Mouse (Mus musculus) kidney, embryonic 14.5 days (tissue): ENCODE measurements at regions not wholly inside any gene's neighbourhood (a gene's known extent, or its start where the extent isn't known, plus 50 kb on each side); places are given as distances from the start of the nearest gene placed in this dataset.

ENCODE experiments used
- ATAC-seq: fragments of 200-750 bp; cut with Nextera tagmentation; 2 replicates; pipeline ENCODE4 v1.8.0; 2017; ENCODE audit warnings: moderate number of reproducible peaks, mild to moderate bottlenecking, moderate TSS enrichment, moderate library complexity; ENCODE audit not compliant: low FRiP score, low TSS enrichment
- H3K27ac ChIP-seq: fragments of 300-500 bp; sonication (generic); 2 replicates; pipeline ENCODE4 v1.5.1; 2014; ENCODE audit warnings: low read depth, mild to moderate bottlenecking, low read length, moderate library complexity, mixed read lengths
- H3K27me3 ChIP-seq: fragments of 300-500 bp; sonication (generic); 2 replicates; pipeline ENCODE4 v1.6.1; 2014; ENCODE audit warnings: mild to moderate bottlenecking, low read length; ENCODE audit not compliant: control insufficient read depth, insufficient read depth
- H3K36me3 ChIP-seq: fragments of 300-500 bp; sonication (generic); 2 replicates; pipeline ENCODE4 v1.6.1; 2014; ENCODE audit warnings: low read length, mixed read lengths; ENCODE audit not compliant: control insufficient read depth, insufficient read depth
- H3K4me1 ChIP-seq: fragments of 300-500 bp; sonication (generic); 2 replicates; pipeline ENCODE4 v1.6.1; 2014; ENCODE audit warnings: low read length, mixed read lengths; ENCODE audit not compliant: control insufficient read depth, insufficient read depth
- H3K4me2 ChIP-seq: fragments of 300-500 bp; sonication (generic); replicated peaks from 2 replicates; pipeline ENCODE4 v1.6.1; 2014; ENCODE audit warnings: low read depth, mild to moderate bottlenecking, low read length
- H3K4me3 ChIP-seq: fragments of 300-500 bp; sonication (generic); 2 replicates; pipeline ENCODE4 v1.5.1; 2014; ENCODE audit warnings: mild to moderate bottlenecking, low read length
- H3K9ac ChIP-seq: fragments of 300-500 bp; sonication (generic); 2 replicates; pipeline ENCODE4 v1.6.1; 2014; ENCODE audit warnings: low read depth, mild to moderate bottlenecking, low read length, moderate library complexity
- H3K9me3 ChIP-seq: fragments of 300-500 bp; sonication (generic); 2 replicates; pipeline ENCODE4 v1.6.1; 2016; ENCODE audit warnings: low read length; ENCODE audit not compliant: control insufficient read depth
- WGBS: fragments of 180-500 bp; shearing (Covaris S2); extraction: QIAGEN DNeasy Blood & Tissue Kit; methylation state at CpG from one replicate; pipeline ENCODE4 v1.1.7; 2014; 5-methylcytosine and 5-hydroxymethylcytosine counted together

- no peak overlapping the region for H3K9ac ChIP-seq
- no peaks in the 10 kb centered on the region for H3K27me3 ChIP-seq
- no peaks in the 10 kb centered on the region for H3K36me3 ChIP-seq
- H3K9me3 ChIP-seq, result no peaks in the 10 kb centered on the region
- ATAC-seq, result no peak
- H3K4me1 ChIP-seq, result no peaks in the 10 kb centered on the region
- no peak overlapping the region for H3K4me2 ChIP-seq
- no peak overlapping the region for H3K27ac ChIP-seq
- WGBS, result 88% methylated on average over 10 of the region's 10 CpGs
- H3K4me3 ChIP-seq, result no peak overlapping the region
These were observed 80.6 kb upstream of the F13a1 start for GRCm38 (mm10) chr13:37130637-37131036.

- no peaks in the 10 kb centered on the region for H3K4me1 ChIP-seq
- no peaks in the 10 kb centered on the region for H3K36me3 ChIP-seq
- H3K27me3 ChIP-seq, result no peaks in the 10 kb centered on the region
- no peak overlapping the region for H3K27ac ChIP-seq
- WGBS, result 90% methylated on average over 4 of the region's 4 CpGs
- no peak overlapping the region for H3K4me2 ChIP-seq
- no peak overlapping the region for H3K9ac ChIP-seq
- H3K9me3 ChIP-seq, result no peaks in the 10 kb centered on the region
- ATAC-seq, result no peak
- H3K4me3 ChIP-seq, result no peak overlapping the region
These were observed 71.6 kb upstream of the F13a1 start for GRCm38 (mm10) chr13:37121602-37122001.

GRCm38 (mm10) chr13:37120219-37120618 is 70.2 kb upstream of the F13a1 start:
- no peaks in the 10 kb centered on the region for H3K4me1 ChIP-seq
- no peak for ATAC-seq
- no peak overlapping the region for H3K9ac ChIP-seq
- no peak overlapping the region for H3K4me2 ChIP-seq
- H3K36me3 ChIP-seq, result no peaks in the 10 kb centered on the region
- H3K27me3 ChIP-seq, result no peaks in the 10 kb centered on the region
- no peaks in the 10 kb centered on the region for H3K9me3 ChIP-seq
- H3K4me3 ChIP-seq, result no peak overlapping the region
- H3K27ac ChIP-seq, result no peak overlapping the region
- 81% methylated on average over 2 of the region's 2 CpGs for WGBS

GRCm38 (mm10) chr13:37114324-37114723 is 64.3 kb upstream of the F13a1 start:
- 67% methylated on average over 5 of the region's 5 CpGs for WGBS
- Histone ChIP-seq H3K4me1 (no peaks in the 10 kb centered on the region), H3K27ac (no peak overlapping the region), H3K9ac (no peak overlapping the region), H3K9me3 (no peaks in the 10 kb centered on the region), H3K4me3 (no peak overlapping the region), H3K36me3 (no peaks in the 10 kb centered on the region), H3K27me3 (no peaks in the 10 kb centered on the region), H3K4me2 (no peak overlapping the region)
- ATAC-seq, result no peak

GRCm38 (mm10) chr13:37111747-37112146 is 61.7 kb upstream of the F13a1 start:
- Histone ChIP-seq H3K9me3 (no peaks in the 10 kb centered on the region), H3K36me3 (no peaks in the 10 kb centered on the region), H3K4me3 (no peak overlapping the region), H3K27me3 (no peaks in the 10 kb centered on the region), H3K9ac (no peak overlapping the region), H3K4me1 (no peaks in the 10 kb centered on the region), H3K27ac (no peak overlapping the region), H3K4me2 (no peak overlapping the region)
- 91% methylated on average over 4 of the region's 4 CpGs for WGBS
- ATAC-seq, result no peak

GRCm38 (mm10) chr13:37107721-37108120 is 57.7 kb upstream of the F13a1 start:
- Histone ChIP-seq H3K27ac (no peak overlapping the region), H3K27me3 (no peaks in the 10 kb centered on the region), H3K9ac (no peak overlapping the region), H3K36me3 (no peaks in the 10 kb centered on the region), H3K4me3 (no peak overlapping the region), H3K4me1 (no peaks in the 10 kb centered on the region), H3K9me3 (no peaks in the 10 kb centered on the region), H3K4me2 (no peak overlapping the region)
- ATAC-seq, result no peak
- WGBS, result 79% methylated on average over 5 of the region's 5 CpGs

- H3K9ac ChIP-seq, result no peak overlapping the region
- H3K4me2 ChIP-seq, result no peak overlapping the region
- WGBS, result 88% methylated on average over 5 of the region's 5 CpGs
- H3K27ac ChIP-seq, result no peak overlapping the region
- no peaks in the 10 kb centered on the region for H3K27me3 ChIP-seq
- no peak for ATAC-seq
- H3K4me3 ChIP-seq, result no peak overlapping the region
- H3K9me3 ChIP-seq, result no peaks in the 10 kb centered on the region
- H3K36me3 ChIP-seq, result no peaks in the 10 kb centered on the region
- H3K4me1 ChIP-seq, result no peaks in the 10 kb centered on the region
These were observed 56.0 kb upstream of the F13a1 start for GRCm38 (mm10) chr13:37106009-37106408.

- no peaks in the 10 kb centered on the region for H3K4me1 ChIP-seq
- no peaks in the 10 kb centered on the region for H3K9me3 ChIP-seq
- no peak for ATAC-seq
- H3K9ac ChIP-seq, result no peak overlapping the region
- no peak overlapping the region for H3K4me2 ChIP-seq
- 77% methylated on average over 9 of the region's 9 CpGs for WGBS
- H3K27me3 ChIP-seq, result no peaks in the 10 kb centered on the region
- H3K27ac ChIP-seq, result no peak overlapping the region
- H3K4me3 ChIP-seq, result no peak overlapping the region
- H3K36me3 ChIP-seq, result no peaks in the 10 kb centered on the region
These were observed 54.6 kb upstream of the F13a1 start for GRCm38 (mm10) chr13:37104410-37105294.

GRCm38 (mm10) chr13:37103741-37104296 is 53.8 kb upstream of the F13a1 start:
- H3K36me3 ChIP-seq, result no peaks in the 10 kb centered on the region
- no peak overlapping the region for H3K4me2 ChIP-seq
- no peak overlapping the region for H3K27ac ChIP-seq
- no peak overlapping the region for H3K4me3 ChIP-seq
- no peak overlapping the region for H3K9ac ChIP-seq
- no peak for ATAC-seq
- H3K4me1 ChIP-seq, result no peaks in the 10 kb centered on the region
- H3K27me3 ChIP-seq, result no peaks in the 10 kb centered on the region
- 66% methylated on average over 6 of the region's 6 CpGs for WGBS
- no peaks in the 10 kb centered on the region for H3K9me3 ChIP-seq
